Mouse (Mus musculus) spleen, postnatal 14 days (tissue): ENCODE results near the gene Cd46.

Experiments
- DNase-seq, 2 experiments: peaks; one replicate each; pipeline ENCODE4 v3.0.0; 2021 to 2022; ENCODE audit warnings: low spot score in 2 of 2

Gene Cd46

DNA sequence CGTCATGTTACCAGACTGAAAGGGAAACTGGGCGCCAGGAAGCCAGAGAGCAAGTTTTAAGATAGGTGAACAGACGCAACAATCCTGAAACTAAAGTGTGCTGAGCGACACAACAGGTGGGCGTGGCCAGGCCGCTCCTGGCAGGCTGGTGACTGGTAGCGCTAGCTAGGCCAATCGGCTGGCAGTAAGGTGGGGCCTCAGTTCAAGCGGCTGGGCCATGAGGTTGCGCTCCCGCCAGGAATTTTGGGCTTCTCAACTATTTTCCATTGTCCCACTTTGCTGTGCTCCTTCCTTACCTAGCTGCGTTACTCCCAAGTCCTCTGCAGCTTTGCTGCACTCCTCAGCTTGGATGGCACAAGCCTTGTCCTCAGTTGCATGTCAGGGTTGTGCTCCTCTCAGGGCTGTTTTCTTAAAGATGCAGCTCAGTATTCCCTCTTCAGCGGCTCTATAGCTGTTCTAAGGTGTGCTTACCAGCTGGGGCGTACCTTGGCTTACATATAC lies at the start of gene Cd46:
Cd46 (minus strand) TSS at position 30 of the 501 bp plus-strand sequence.
- peak; percentile 51 to 60 for DNase-seq

DNA sequence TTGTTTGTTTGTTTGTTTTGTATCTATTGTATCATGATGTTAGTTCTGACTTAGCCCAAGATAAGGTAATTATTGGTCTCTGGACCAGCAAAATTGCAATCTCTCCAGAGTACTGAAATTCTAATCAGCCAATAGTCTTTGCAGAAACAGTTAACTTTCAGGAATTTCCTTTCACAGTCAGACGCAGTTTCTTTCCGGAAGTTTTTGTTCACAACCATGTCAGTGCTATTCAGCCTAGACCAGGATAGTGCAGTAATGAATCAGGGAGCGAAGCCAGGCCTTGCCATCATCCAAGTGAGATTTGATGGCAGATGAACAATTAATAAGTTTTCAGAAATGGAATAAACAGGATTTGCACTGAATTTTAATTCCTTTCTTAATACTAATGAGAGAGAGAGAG lies 40.0 kb upstream of the Cd46 start:
- DNase-seq = no peak

DNA sequence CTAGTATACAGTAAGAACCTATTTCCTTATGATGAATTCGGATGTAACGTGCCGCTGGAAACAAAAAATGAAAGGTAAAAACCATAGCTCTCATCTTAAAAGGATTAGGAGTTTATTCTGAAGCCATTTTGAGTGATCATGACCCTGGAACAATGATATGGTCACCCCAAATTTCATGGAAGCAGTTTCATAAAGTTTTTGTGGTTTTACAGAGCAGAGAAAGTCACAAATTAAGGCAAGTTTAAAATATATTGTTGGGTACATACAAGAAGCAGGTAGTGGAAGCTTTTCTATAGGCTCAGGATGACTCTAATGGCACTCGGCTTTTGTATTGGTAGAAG lies 39.6 kb upstream of the Cd46 start:
- no peak for DNase-seq

DNA sequence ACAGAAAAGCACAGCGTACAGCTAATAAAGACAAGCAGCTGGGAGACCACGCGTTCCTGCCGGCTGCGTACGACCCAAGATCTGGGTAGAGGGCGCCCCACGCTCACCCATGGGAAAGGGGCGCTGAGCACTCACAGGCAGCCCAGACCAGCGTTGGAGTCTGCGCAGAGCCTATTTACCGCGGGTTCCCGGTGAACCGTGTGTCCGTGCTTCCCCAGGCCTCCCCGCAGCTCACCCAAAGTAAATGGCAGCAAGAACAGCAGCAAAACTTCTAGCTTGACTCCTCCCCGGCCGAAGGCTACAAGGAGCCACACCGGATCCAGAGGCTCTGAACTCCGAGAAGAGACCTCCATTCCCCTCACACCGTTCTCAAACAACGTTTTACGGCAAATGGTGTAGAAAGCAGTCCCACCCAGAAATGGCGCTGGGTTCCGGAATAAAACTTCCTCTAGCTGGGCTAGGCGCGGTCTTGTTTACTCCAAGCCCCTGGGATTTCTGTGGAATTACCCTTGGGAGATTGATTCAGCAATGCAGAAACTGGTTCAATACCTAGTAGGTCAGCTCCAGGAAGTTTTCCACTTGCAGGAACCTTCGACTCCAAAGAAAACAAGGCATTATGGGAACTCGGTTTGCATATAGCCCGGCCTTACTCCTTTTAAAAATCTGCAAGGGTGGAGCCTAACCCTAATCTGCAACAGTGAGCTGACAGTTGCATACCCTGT lies 39.1 kb upstream of the Cd46 start, which contains the start of gene Cr1l:
Cr1l (minus strand) TSS at position 634 of the 722 bp plus-strand sequence.
- peak; percentile 77 to 81 for DNase-seq

DNA sequence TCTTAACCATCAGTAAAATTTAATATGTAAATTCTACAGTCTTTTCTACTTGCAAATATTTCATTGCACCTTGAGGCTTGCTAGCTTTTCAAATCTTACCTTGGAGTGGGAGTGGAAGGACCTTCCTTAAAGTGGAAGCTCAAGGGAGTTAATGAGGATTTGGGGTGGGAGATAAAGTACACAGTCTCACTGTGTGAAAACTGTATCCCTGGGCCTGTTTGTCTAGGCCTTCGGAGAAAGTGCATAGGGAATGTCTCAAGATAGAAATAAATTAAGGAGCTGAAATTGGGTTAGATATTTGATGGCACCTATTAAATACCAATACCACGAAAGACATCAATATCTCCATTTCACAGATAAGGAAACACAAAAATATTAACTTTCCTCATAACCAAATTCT lies 38.4 kb upstream of the Cd46 start:
- no peak for DNase-seq

DNA sequence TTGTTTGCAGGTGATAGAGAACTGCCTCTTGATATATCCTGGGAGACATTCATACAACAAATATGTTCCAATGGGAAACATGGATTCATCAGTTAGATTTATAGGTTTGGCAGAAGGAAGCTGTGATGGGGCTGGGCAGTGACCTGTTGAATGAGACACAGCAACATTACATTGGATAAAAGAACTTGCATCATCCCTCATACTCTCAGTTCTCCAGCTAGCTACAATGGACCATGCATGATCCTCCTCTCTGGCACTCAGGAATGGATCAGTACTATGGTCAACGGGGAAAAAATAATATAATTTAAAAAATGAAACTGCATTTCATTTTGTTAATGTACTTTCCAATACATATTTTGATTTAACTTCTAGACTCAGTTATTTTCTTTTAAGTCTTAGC lies 37.8 kb upstream of the Cd46 start:
- DNase-seq = no peak

DNA sequence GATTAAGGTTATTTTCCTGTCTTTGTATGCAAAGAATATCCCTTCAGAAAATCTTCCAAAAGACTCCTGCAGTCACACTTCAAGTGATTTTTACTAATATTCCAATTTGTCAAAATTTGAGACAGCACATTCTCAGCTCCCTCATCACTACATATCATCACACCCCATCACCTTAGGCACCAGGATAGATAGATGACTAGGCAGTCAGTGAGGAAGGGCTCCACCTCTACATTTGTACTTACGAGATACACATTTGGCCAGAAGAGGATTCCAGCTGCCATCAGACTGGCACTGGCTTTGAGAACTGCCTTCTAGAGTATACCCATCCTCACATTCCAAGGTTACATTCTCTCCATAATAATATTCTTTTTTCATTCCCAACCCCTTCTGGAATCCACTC lies 22.4 kb upstream of the Cd46 start:
- no peak for DNase-seq

DNA sequence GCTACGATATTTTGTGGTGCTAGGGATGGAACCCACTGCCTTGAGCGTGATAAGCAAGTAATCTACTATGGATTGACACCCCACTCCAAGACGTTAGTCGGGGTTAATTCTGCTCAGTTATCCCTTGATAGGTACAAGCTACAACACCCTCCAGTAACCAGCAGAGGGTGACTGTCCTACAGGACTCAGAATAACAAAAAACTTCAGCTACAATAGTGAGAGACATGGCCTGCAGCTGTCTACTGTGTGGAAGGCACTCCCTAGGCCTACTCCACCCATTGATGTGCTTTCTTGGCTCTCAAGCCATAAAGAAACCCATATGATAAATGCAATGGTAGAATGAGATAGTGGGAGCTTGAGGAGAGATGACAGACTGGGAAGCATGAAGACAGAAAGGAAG lies 21.6 kb upstream of the Cd46 start:
- DNase-seq = no peak

DNA sequence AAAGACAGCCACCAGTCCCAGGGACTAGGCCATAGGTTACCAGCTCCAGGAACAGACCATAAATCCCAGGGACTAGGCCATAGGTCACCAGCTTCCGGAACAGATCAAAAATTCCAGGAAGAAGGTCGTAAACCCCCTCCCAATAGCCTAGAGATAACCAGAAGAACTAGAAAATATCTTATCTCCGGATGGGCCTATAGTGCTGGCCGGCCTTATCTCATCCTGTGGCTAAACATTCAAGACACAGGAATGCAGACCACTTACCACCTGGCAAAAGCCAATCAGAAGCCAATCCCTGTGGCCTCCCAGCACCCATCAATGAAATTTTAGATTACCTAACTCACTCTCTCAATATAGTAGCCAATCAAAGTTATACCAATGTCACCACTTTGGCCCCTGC lies 8.6 kb upstream of the Cd46 start:
- DNase-seq = no peak

DNA sequence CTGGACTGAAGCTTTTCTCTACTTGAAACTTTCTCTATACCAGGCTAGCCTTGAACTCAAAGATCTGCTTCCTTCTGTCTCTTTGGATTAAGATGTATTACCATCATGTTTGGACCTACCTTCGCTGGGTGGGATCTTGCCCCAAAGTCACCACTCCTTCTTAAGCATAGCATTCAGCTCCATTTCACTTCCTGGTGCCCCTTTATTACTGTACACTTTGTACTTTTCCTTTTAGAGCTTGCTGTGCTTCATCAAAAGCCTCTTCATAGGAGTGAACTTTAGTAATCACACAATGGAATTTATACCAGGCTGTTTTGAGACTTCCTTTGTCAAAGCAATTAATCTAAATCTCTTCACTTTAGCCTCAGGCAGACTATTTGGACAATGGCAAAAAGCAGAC lies 6.0 kb upstream of the Cd46 start:
- no peak for DNase-seq

DNA sequence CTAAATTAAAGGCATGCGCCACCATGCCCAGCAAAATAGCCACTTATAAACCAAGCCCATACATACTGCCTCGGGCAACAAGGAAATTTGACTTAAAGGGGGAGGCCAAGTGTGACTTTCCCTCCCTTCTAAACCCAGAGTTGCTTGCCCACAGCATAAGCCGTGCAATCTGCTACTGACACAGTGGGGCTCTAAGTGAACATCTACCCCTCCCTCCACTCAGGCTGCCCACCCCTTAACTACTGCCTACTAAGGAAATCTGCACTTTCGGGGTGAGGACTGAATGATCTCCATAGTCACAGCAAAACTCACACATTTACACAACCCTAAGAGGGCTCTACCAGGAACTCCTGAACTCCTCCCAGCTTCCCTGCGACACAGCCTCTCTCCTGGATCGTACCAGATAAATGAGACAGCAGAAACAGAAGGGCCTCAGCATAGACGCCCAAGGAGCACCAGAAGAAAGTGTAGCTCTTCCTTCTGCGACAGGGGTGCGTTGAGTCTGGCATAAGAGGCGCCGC lies 290 bp downstream of the Cd46 start:
- no peak for DNase-seq

DNA sequence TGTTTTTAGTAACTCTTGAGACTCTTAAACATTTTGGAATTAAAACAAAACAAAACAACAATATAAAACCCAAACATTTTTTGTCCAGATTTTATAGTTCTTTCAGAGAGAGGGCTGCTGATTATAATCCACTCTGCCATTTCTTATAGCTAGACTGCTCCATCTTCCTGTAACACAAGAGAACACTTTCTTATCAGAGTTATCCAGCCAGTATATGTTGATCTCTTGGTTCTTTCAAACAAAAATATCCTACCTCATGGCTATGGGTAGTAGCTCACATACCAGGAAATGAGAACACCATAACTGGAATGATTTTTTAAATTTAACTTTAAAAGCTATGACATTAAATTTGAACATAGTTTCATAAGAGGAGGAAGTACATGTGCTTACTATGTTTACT lies 9.9 kb downstream of the Cd46 start:
- no peak for DNase-seq

DNA sequence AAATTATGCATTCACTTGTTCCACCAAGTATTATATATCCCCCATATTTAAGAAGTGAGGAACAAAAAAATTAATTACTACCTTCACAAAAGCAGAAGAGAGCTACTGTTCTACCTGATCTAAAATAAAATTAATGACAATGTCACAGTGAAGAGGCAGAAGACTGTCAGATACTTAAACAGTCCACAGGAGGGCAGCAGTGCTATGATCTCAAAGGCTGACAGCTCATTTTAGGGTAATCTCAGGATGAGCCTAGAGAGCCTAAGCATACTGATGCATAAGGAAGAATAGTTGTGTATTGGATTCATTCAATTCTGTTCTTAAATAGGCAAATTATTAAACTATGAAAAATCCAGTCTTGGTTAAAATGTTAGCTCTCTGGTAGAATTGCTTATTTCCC lies 51.6 kb downstream of the Cd46 start:
- no peak for DNase-seq

DNA sequence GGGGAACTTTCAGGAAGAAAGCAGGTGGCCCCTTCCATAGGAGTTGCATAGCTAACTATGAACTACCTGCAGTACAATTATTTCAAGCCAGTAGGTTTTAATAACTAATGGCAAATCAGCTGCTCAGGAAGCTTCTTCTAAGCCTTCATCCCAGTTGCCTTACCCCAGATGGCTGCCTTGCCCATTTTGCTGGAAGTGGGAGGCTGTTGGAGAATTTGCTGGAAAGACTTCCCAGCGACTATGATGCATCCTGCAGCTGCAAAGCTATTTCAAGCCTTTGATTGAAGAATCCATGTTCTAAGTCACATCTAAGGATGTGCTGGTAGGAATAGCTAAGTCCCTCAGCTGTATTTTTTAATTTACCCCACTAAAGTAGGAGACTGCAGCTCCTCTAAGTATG lies 53.7 kb downstream of the Cd46 start:
- no peak for DNase-seq

DNA sequence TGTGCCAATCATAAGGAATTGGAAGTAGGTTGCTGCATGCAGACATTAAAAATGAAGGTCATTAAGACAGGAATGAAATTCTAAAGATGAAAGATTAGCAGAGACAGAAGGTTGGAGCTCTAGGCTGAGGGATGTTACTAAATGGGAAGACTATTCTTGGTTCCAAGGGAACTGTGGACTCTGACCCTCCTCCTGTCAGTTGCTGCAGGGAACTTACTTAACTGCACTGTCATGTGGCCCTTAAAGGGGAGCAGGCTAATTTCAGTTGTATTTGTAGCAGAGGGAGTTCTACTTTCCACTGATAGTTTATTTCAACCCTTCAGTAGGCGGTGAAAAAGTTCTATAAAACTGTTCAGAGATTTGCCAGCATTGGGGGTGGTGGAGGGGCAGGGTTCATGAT lies 54.1 kb downstream of the Cd46 start:
- no peak for DNase-seq

DNA sequence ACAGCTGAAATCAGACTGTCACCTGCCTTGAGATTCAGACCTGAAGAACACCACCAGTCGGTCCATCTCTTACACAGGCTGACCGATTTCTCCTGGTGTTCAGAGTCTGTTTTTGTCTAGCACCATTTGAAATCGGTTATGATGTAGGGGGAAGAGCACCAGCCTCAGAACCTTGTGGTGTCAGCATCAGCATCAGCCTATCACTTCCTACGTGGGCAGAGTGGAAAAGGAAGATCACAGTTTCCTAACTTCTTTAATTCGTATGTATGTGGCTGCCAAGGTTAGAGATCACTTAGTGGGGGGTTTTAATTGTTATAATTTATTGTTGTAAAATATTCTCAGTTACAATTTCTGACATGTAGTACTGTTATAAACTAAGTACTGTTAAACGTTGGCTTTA lies 54.6 kb downstream of the Cd46 start:
- DNase-seq = no peak

DNA sequence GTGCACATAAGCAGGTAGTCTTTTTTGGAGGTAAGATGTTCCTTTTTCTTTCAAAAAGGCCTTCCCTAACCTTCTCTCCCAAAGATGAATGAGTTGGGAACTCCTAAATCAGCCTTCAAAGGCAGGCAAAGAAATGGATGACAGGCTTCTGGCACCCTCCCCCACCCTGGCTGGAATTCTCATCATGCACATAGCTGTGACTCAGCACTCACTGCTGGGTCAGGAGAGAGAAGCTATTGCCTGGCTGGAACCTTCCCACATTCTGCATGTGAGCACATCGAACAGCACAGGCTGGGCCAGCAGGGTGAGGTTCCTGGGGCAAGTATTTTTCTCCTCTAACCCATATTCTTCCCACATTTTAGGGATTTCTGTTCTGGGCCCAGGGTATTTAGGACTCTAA lies 58.1 kb downstream of the Cd46 start:
- DNase-seq = no peak

DNA sequence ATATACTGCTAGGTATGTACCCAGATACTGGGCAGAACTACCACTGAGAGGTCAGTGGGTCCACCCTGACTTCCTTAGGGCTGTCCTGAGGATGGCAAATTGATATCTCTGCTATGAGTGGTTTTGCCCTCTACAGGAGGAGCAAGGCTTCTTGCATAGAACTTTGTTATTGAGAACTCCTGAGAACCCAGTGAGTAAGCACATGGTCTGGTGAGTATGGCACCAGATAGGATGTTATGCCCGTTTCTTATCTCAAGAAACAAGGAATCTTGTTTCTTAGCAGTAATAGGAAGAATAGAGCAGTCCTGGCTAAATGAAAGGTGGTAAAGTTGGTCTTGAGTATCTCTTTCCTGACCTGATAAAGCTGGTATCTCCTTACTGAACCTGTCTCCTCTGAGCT lies 59.3 kb downstream of the Cd46 start:
- no peak for DNase-seq

DNA sequence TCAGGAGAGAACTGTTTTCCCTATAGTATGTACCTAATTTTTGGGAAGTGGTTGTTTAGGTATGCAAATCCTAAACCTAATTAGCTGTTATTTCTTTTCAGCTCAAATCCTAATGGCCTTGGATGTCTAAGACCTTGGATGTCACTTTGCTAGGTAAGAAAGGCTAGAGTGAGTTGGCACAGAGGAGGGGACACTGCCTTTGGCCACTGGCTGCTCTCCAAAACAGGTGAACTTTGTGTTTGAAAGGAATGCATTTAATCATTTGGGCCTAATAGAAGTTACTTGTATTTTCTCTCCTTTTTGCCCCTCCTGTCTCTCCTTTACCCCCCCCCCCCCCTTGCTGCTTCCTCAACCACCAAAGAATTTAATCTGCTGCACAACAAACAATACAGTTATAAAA lies 60.3 kb downstream of the Cd46 start:
- no peak for DNase-seq

DNA sequence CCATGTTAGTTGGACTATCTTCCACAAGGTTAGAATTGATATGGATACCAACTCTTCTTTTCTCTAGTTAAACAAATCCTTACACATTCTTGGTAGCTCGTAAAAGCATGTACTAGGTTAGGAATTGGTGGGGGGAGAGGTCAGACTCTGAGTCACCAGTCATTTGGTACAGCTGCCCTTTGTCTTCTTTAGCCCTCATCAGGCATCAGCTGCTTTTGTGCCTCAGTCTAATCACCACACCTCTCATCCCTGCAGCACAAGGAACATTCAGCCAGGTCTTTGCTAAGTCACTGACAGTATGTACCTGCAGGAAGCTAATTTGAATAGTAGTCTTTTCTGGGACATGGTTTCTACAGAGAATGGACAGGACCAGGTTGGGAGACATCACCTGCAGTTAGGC lies 64.5 kb downstream of the Cd46 start:
- no peak for DNase-seq

DNA sequence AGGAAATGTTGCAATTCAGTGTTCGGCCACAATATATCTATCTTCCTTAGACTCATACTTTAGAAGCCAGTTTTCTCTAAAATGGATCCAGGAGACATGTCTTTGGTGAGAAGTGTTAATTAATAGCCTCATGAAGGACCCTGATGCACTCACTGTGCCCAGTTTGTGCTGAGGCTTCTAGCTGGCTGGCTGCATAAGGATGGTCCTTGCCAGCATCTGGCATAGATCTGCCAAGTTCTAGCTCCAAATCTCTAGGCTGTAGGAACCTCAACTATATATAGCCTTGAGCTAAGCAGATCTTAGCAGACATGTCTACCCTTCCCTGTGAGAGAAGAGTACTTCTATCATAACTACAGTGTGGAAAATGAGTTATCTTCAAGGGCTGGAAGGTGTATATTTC lies 68.2 kb downstream of the Cd46 start:
- no peak for DNase-seq

DNA sequence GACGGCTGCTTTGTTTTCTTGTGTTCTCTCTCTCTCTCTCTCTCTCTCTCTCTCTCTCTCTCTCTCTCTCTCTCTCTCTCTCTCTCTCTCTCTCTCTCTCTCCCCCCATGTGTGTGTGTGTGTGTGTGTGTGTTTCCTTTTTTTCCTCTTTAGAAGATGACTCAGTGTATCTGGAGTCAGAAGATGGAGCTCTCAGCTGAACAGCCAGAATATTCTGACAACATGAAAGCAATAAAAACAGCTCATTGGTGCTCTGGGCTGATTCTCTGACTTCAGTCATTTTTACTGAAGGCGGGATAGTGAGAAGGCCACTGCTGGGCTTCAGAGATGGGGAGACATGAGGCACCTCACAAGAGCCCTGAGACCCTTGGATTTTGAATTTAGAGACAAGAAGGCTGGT lies 70.2 kb downstream of the Cd46 start:
- no peak for DNase-seq

DNA sequence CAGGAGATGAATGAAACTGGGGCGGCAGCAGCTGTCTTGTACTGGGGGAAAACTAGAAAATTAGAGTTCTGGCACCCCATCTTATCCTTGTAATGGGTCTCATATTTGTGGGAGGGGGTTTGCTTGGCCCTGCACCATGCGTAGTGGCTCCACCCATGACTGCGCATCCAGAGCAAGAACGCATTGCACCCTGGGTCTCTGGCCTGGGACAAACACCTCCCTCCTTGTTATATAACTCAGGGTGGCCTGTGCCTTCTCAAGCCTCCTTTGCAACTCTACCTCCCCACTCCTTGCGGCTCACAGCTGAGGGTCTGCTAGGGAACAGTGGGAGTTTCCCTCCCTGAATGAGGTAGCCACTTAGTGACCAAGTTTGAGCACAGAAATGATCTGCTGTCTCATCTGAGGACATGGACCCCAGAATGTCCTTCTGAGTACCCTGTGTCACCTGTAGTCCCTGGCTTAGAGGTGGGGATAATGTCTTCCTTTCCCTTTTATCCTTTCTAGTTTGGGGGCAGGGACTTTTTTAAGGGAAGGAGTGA lies 72.9 kb downstream of the Cd46 start:
- DNase-seq = no peak
